In genomic region chr14:18828661-18829060, GRCm38 (mm10) we compare ENCODE assay signal across 20 mouse cellular contexts.
A peak's percentile ranks its signal among the peaks of the same experiment; 100 is the strongest.
DNase-seq lines count a peak whose midpoint lies in the region; ATAC-seq and TF ChIP-seq lines count a peak whose summit lies in the region.
"Had no signal": no experiment of that assay in that cellular context is flagged by ENCODE, and none has a peak within 500 bp of the region (broad histone marks: within the 10 kb centered on the region; RNA-seq: fewer than 3 reads in every experiment).

No protein-coding gene starts in this region.

- 51% methylated on average over 1 of the region's 1 CpGs for WGBS in lung, embryonic 14.5 days
- 87% methylated on average over 1 of the region's 1 CpGs for WGBS in lung, adult 2 months
- WGBS in lung, postnatal 0 days: 57% methylated on average over 1 of the region's 1 CpGs
- WGBS in kidney, embryonic 15.5 days: 96% methylated on average over 1 of the region's 1 CpGs

- H3K9ac ChIP-seq in lung, embryonic 14.5 days: no peak overlapping the region
- no peak overlapping the region for H3K9ac ChIP-seq in lung, postnatal 0 days (replicated peaks; ENCODE audit: low read depth)
- no peak overlapping the region for H3K9ac ChIP-seq in kidney, embryonic 15.5 days
- H3K9ac ChIP-seq: embryonic facial prominence, embryonic 12.5 days; forebrain, embryonic 13.5 days; forebrain, embryonic 15.5 days had no signal

- DNase-seq in lung, embryonic 14.5 days: peak; percentile 71
- DNase-seq in lung, adult 2 months: no peak
- DNase-seq in lung, postnatal 0 days (ENCODE audit: low spot score): peak; percentile 51
- DNase-seq in lung, postnatal 14 days: no peak
- DNase-seq in lung, postnatal 25 days (ENCODE audit: low spot score): peak; percentile 8
- no peak for DNase-seq in cerebellum, postnatal 10 days
- DNase-seq: adrenal gland, adult 2 months; adrenal gland, postnatal 10 days; adrenal gland, postnatal 25 days; cerebellum, adult 11 months; cerebellum, adult 18-20 months; cerebellum, adult 8-10 months; cerebellum, adult 9-11 months; cerebellum, postnatal 25 days had no signal

- no peak for TF ChIP-seq POLR2A in lung, adult 2 months (IDR thresholded peaks at IDR 0.05; ENCODE audit: borderline replicate concordance, extremely low read depth, low read depth, low read length)
- TF ChIP-seq POLR2A in myocyte (IDR thresholded peaks at IDR 0.05; ENCODE audit: insufficient read length, low read depth): no peak

- no peak overlapping the region for H3K27ac ChIP-seq in lung, embryonic 14.5 days (ENCODE audit: low read depth)
- no peak overlapping the region for H3K27ac ChIP-seq in lung, postnatal 0 days (ENCODE audit: low read length)
- no peak overlapping the region for H3K27ac ChIP-seq in kidney, embryonic 15.5 days
- H3K27ac ChIP-seq: embryonic facial prominence, embryonic 10.5 days; embryonic facial prominence, embryonic 12.5 days; forebrain, embryonic 13.5 days; forebrain, embryonic 15.5 days had no signal

- no peaks in the 10 kb centered on the region for H3K4me1 ChIP-seq in lung, embryonic 14.5 days (ENCODE audit: insufficient read depth)
- H3K4me1 ChIP-seq in lung, adult 2 months (ENCODE audit: control insufficient read depth, insufficient read depth, low read length): no peaks in the 10 kb centered on the region; the same call in 1 of the 2 replicates
- no peaks in the 10 kb centered on the region for H3K4me1 ChIP-seq in lung, postnatal 0 days (ENCODE audit: insufficient read depth, low read depth, low read length)
- no peaks in the 10 kb centered on the region for H3K4me1 ChIP-seq in kidney, embryonic 15.5 days
- H3K4me1 ChIP-seq: embryonic facial prominence, embryonic 10.5 days; embryonic facial prominence, embryonic 12.5 days; forebrain, embryonic 13.5 days; forebrain, embryonic 15.5 days had no signal

- H3K79me2 ChIP-seq in myocyte (ENCODE audit: control insufficient read depth, insufficient read depth): no peaks in the 10 kb centered on the region

- no peaks in the 10 kb centered on the region for H3K27me3 ChIP-seq in lung, embryonic 14.5 days (ENCODE audit: insufficient read depth, low read length)
- H3K27me3 ChIP-seq in lung, postnatal 0 days (replicated peaks; ENCODE audit: insufficient read depth, low read length): no peaks in the 10 kb centered on the region
- H3K27me3 ChIP-seq in myocyte (ENCODE audit: control insufficient read depth, insufficient read depth, insufficient read length): no peaks in the 10 kb centered on the region
- H3K27me3 ChIP-seq in kidney, embryonic 15.5 days: no peaks in the 10 kb centered on the region
- H3K27me3 ChIP-seq: embryonic facial prominence, embryonic 12.5 days; forebrain, embryonic 13.5 days; forebrain, embryonic 15.5 days had no signal

- peak; percentile 62 for ATAC-seq in lung, embryonic 14.5 days (ENCODE audit: insufficient read depth)
- ATAC-seq in lung, postnatal 0 days: peak; percentile 56
- ATAC-seq in kidney, embryonic 15.5 days (replicated peaks; ENCODE audit: low FRiP score): no peak
- ATAC-seq: forebrain, embryonic 13.5 days; forebrain, embryonic 15.5 days had no signal

- H3K9me3 ChIP-seq in lung, embryonic 14.5 days (ENCODE audit: low read depth, low read length): no peaks in the 10 kb centered on the region
- H3K9me3 ChIP-seq in lung, postnatal 0 days (ENCODE audit: low read length): no peaks in the 10 kb centered on the region
- no peaks in the 10 kb centered on the region for H3K9me3 ChIP-seq in kidney, embryonic 15.5 days (replicated peaks)
- H3K9me3 ChIP-seq: embryonic facial prominence, embryonic 10.5 days; embryonic facial prominence, embryonic 12.5 days; forebrain, embryonic 13.5 days; forebrain, embryonic 15.5 days had no signal

- no peaks in the 10 kb centered on the region for H3K36me3 ChIP-seq in lung, embryonic 14.5 days (ENCODE audit: insufficient read depth)
- H3K36me3 ChIP-seq in lung, postnatal 0 days (ENCODE audit: insufficient read depth, low read length): no peaks in the 10 kb centered on the region
- no peaks in the 10 kb centered on the region for H3K36me3 ChIP-seq in myocyte (ENCODE audit: control insufficient read depth, insufficient read depth)
- H3K36me3 ChIP-seq in kidney, embryonic 15.5 days: no peaks in the 10 kb centered on the region
- H3K36me3 ChIP-seq: embryonic facial prominence, embryonic 10.5 days; embryonic facial prominence, embryonic 12.5 days; forebrain, embryonic 15.5 days had no signal

- H3K4me3 ChIP-seq in lung, embryonic 14.5 days (ENCODE audit: low read depth, low read length): no peak overlapping the region
- no peak overlapping the region for H3K4me3 ChIP-seq in lung, adult 2 months (replicated peaks; ENCODE audit: extremely low read depth, low read depth, low read length)
- no peak overlapping the region for H3K4me3 ChIP-seq in lung, postnatal 0 days (ENCODE audit: low read depth, low read length)
- H3K4me3 ChIP-seq in myocyte: no peak overlapping the region
- H3K4me3 ChIP-seq in kidney, embryonic 15.5 days (replicated peaks): no peak overlapping the region
- H3K4me3 ChIP-seq: embryonic facial prominence, embryonic 10.5 days; embryonic facial prominence, embryonic 12.5 days; forebrain, embryonic 13.5 days; forebrain, embryonic 15.5 days had no signal

- H3ac ChIP-seq in myocyte (ENCODE audit: control insufficient read depth, insufficient read length): no peak overlapping the region

- no peak for TF ChIP-seq EP300 in lung, postnatal 0 days (IDR thresholded peaks at IDR 0.05)

- TF ChIP-seq CTCF in lung, embryonic 14.5 days (IDR thresholded peaks at IDR 0.05; ENCODE audit: low read depth): no peak
- TF ChIP-seq CTCF in lung, adult 2 months (IDR thresholded peaks at IDR 0.05; ENCODE audit: insufficient read depth, low read length): no peak
- no peak for TF ChIP-seq CTCF in lung, postnatal 0 days (IDR thresholded peaks at IDR 0.05)

- H3K4me2 ChIP-seq in lung, embryonic 14.5 days: no peak overlapping the region
- no peak overlapping the region for H3K4me2 ChIP-seq in lung, postnatal 0 days (replicated peaks; ENCODE audit: low read depth, low read length)
- H3K4me2 ChIP-seq in myocyte (ENCODE audit: low read depth): peak overlapping the region; percentile 7
- H3K4me2 ChIP-seq in kidney, embryonic 15.5 days: no peak overlapping the region
- H3K4me2 ChIP-seq: embryonic facial prominence, embryonic 12.5 days; forebrain, embryonic 13.5 days; forebrain, embryonic 15.5 days had no signal

TF ChIP-seq in myocyte, 11 proteins besides CTCF, POLR2A, EP300 and RAD21:
- TF ChIP-seq E2F4 (IDR thresholded peaks at IDR 0.05; ENCODE audit: insufficient read depth) (no peak), MYOG (IDR thresholded peaks at IDR 0.05; ENCODE audit: control insufficient read depth in 1 of 3, insufficient read depth in 1 of 3, insufficient read length in 2 of 3, low read depth in 2 of 3) (no peak), CEBPB (IDR thresholded peaks at IDR 0.05; ENCODE audit: insufficient read depth, poor library complexity, severe bottlenecking) (no peak), TCF12 (IDR thresholded peaks at IDR 0.05; ENCODE audit: insufficient read depth, poor library complexity, severe bottlenecking) (no peak), USF1 (IDR thresholded peaks at IDR 0.05; ENCODE audit: low read depth) (no peak), MYOD1 (IDR thresholded peaks at IDR 0.05; ENCODE audit: control insufficient read depth in 1 of 3, insufficient read length in 2 of 3, low read depth in 2 of 3) (no peak), MAX (IDR thresholded peaks at IDR 0.05; ENCODE audit: low read depth) (no peak), POLR2AphosphoS2 (IDR thresholded peaks at IDR 0.05; ENCODE audit: insufficient read length, low read depth) (no peak), REST (IDR thresholded peaks at IDR 0.05; ENCODE audit: insufficient read depth, insufficient read length) (no peak), TCF3 (IDR thresholded peaks at IDR 0.05; ENCODE audit: insufficient read length, low read depth) (no peak), SRF (IDR thresholded peaks at IDR 0.05; ENCODE audit: control insufficient read depth, insufficient read length, low read depth) (no peak)

Comparison
In these comparisons a context has a peak if more than half of its experiments do, and no peak if none do; other contexts are left out.
1. DNase-seq: peak in lung, embryonic 14.5 days (single experiment), lung, postnatal 0 days (single experiment) and lung, postnatal 25 days (single experiment); none in lung, adult 2 months (single experiment), lung, postnatal 14 days (single experiment) and cerebellum, postnatal 10 days (0 of 2).